Mouse (Mus musculus) skeletal muscle tissue, adult 2 months (tissue): ENCODE measurements around the gene Cldn4.

Experiments used
- DNase-seq: peaks from one replicate; pipeline ENCODE4 v3.0.0-alpha.2; 2012; ENCODE audit warnings: low read depth, low spot score

Cldn4 gene

GRCm38 (mm10) chr5:134946857-134947255 lies at the start of gene Cldn4:
TSS of gene Cldn4 (minus strand) at chr5:134946934.
- no peak for DNase-seq

- DNase-seq: no peak
These were observed 45.8 kb upstream of the Cldn4 start for GRCm38 (mm10) chr5:134992566-134992965.

GRCm38 (mm10) chr5:134989741-134990140 lies 43.0 kb upstream of the Cldn4 start:
- DNase-seq: peak; percentile 31

- no peak for DNase-seq
These were observed 42.4 kb upstream of the Cldn4 start for GRCm38 (mm10) chr5:134989166-134989565.

- DNase-seq: no peak
These were observed 39.8 kb upstream of the Cldn4 start for GRCm38 (mm10) chr5:134986298-134987268.

- no peak for DNase-seq
These were observed 39.0 kb upstream of the Cldn4 start, which contains the start of gene Cldn3 for GRCm38 (mm10) chr5:134985633-134986297. TSS of gene Cldn3 (plus strand) at chr5:134986214.

GRCm38 (mm10) chr5:134983771-134984170 lies 37.0 kb upstream of the Cldn4 start:
- no peak for DNase-seq

- DNase-seq: no peak
These were observed 36.4 kb upstream of the Cldn4 start for GRCm38 (mm10) chr5:134983111-134983510.

GRCm38 (mm10) chr5:134981149-134981548 lies 34.4 kb upstream of the Cldn4 start:
- no peak for DNase-seq

- DNase-seq: no peak
These were observed 31.1 kb upstream of the Cldn4 start for GRCm38 (mm10) chr5:134977837-134978236.

- no peak for DNase-seq
These were observed 30.0 kb upstream of the Cldn4 start for GRCm38 (mm10) chr5:134976577-134977250.

GRCm38 (mm10) chr5:134976164-134976563 lies 29.4 kb upstream of the Cldn4 start:
- no peak for DNase-seq

GRCm38 (mm10) chr5:134974921-134975320 lies 28.2 kb upstream of the Cldn4 start:
- no peak for DNase-seq

GRCm38 (mm10) chr5:134974294-134974693 lies 27.6 kb upstream of the Cldn4 start:
- DNase-seq: no peak

GRCm38 (mm10) chr5:134973526-134973925 lies 26.8 kb upstream of the Cldn4 start:
- DNase-seq: no peak

- DNase-seq: no peak
These were observed 26.3 kb upstream of the Cldn4 start for GRCm38 (mm10) chr5:134973081-134973480.

GRCm38 (mm10) chr5:134970671-134971070 lies 23.9 kb upstream of the Cldn4 start:
- DNase-seq: no peak

- DNase-seq: no peak
These were observed 20.6 kb upstream of the Cldn4 start for GRCm38 (mm10) chr5:134967164-134967944.

- DNase-seq: peak; percentile 33
These were observed 19.4 kb upstream of the Cldn4 start for GRCm38 (mm10) chr5:134965852-134966821.

GRCm38 (mm10) chr5:134965473-134965851 lies 18.7 kb upstream of the Cldn4 start:
- peak; percentile 48 for DNase-seq
